Comparison of ENCODE assay signal across 26 mouse cellular contexts in the genomic region with DNA sequence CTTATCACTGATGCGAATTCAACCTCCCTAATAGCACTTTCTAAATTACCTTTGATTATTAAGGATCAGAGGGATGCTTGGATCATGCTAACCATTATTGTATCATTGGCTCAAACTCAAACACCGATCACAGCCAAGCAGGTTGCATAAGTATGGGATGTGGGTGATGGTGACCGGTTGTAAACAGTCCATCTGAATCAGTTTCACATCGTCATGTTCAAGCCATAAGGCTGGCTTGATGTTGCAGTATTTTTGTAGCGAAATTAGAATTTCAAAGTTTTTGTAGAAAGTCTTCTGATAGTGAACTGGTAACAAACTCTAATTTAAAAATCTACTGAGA.
A peak's percentile ranks its signal among the peaks of the same experiment; 100 is the strongest.
DNase-seq lines count a peak whose midpoint lies in the region; ATAC-seq lines count a peak whose summit lies in the region.
"Had no signal": no experiment of that assay in that cellular context is flagged by ENCODE, and none has a peak within 500 bp of the region (broad histone marks: within the 10 kb centered on the region; RNA-seq: fewer than 3 reads in every experiment).

No protein-coding gene starts in this region.

- 49% methylated on average over 5 of the region's 5 CpGs for WGBS in forebrain, embryonic 16.5 days
- WGBS in forebrain, embryonic 12.5 days, result 83% methylated on average over 5 of the region's 5 CpGs
- WGBS in hindbrain, embryonic 11.5 days, result 94% methylated on average over 5 of the region's 5 CpGs

- 0 out of 2 replicates have a peak, but pooled peaks have one; percentile 30 for ATAC-seq in forebrain, embryonic 16.5 days
- no peak for ATAC-seq in forebrain, embryonic 12.5 days (ENCODE audit: low FRiP score)
- no peak for ATAC-seq in hindbrain, embryonic 11.5 days (ENCODE audit: low FRiP score)
- ATAC-seq: Patski had no signal

- H3K27ac ChIP-seq in forebrain, embryonic 16.5 days (ENCODE audit: low read length), result peak overlapping the region; percentile 48
- H3K27ac ChIP-seq in forebrain, embryonic 12.5 days, result no peak overlapping the region
- no peak overlapping the region for H3K27ac ChIP-seq in hindbrain, embryonic 11.5 days (ENCODE audit: low read depth, low read length)
- H3K27ac ChIP-seq: embryonic facial prominence, embryonic 12.5 days; heart, embryonic 13.5 days; hindbrain, embryonic 12.5 days; kidney, embryonic 15.5 days; limb, embryonic 10.5 days; neural tube, embryonic 12.5 days had no signal

- peaks cover 14% of the 10 kb centered on the region for H3K4me1 ChIP-seq in forebrain, embryonic 16.5 days (replicated peaks; ENCODE audit: control insufficient read depth, insufficient read depth, low read length)
- H3K4me1 ChIP-seq in forebrain, embryonic 12.5 days, result peaks cover 3% of the 10 kb centered on the region; the same call in 1 of the 2 replicates
- H3K4me1 ChIP-seq in hindbrain, embryonic 11.5 days (replicated peaks; ENCODE audit: control insufficient read depth, insufficient read depth, low read length), result no peaks in the 10 kb centered on the region; the same call in 1 of the 2 replicates
- H3K4me1 ChIP-seq: embryonic facial prominence, embryonic 12.5 days; heart, embryonic 13.5 days; hindbrain, embryonic 12.5 days; kidney, embryonic 15.5 days; limb, embryonic 10.5 days; neural tube, embryonic 12.5 days had no signal

- H3K36me3 ChIP-seq in forebrain, embryonic 16.5 days (ENCODE audit: control insufficient read depth, insufficient read depth), result no peaks in the 10 kb centered on the region
- H3K36me3 ChIP-seq in forebrain, embryonic 12.5 days (replicated peaks), result no peaks in the 10 kb centered on the region
- no peaks in the 10 kb centered on the region for H3K36me3 ChIP-seq in hindbrain, embryonic 11.5 days (ENCODE audit: control insufficient read depth, insufficient read depth, low read length)
- H3K36me3 ChIP-seq: embryonic facial prominence, embryonic 12.5 days; heart, embryonic 13.5 days; hindbrain, embryonic 12.5 days; kidney, embryonic 15.5 days; limb, embryonic 10.5 days; neural tube, embryonic 12.5 days had no signal

- no peak overlapping the region for H3K9ac ChIP-seq in forebrain, embryonic 16.5 days (replicated peaks; ENCODE audit: low read depth, low read length)
- H3K9ac ChIP-seq in forebrain, embryonic 12.5 days, result no peak overlapping the region
- H3K9ac ChIP-seq in hindbrain, embryonic 11.5 days (ENCODE audit: low read depth, low read length), result no peak overlapping the region
- H3K9ac ChIP-seq: embryonic facial prominence, embryonic 12.5 days; heart, embryonic 13.5 days; hindbrain, embryonic 12.5 days; kidney, embryonic 15.5 days; neural tube, embryonic 12.5 days had no signal

- H3K27me3 ChIP-seq in forebrain, embryonic 16.5 days (replicated peaks; ENCODE audit: control insufficient read depth, insufficient read depth, low read length), result no peaks in the 10 kb centered on the region
- H3K27me3 ChIP-seq in forebrain, embryonic 12.5 days, result no peaks in the 10 kb centered on the region
- H3K27me3 ChIP-seq in hindbrain, embryonic 11.5 days (ENCODE audit: control insufficient read depth, insufficient read depth, low read length), result no peaks in the 10 kb centered on the region
- H3K27me3 ChIP-seq: embryonic facial prominence, embryonic 12.5 days; heart, embryonic 13.5 days; hindbrain, embryonic 12.5 days; kidney, embryonic 15.5 days; neural tube, embryonic 12.5 days; Patski had no signal

- 0 out of 2 replicates have a peak overlapping the region, but pooled peaks have one; percentile 11 for H3K4me2 ChIP-seq in forebrain, embryonic 16.5 days (ENCODE audit: low read length)
- no peak overlapping the region for H3K4me2 ChIP-seq in forebrain, embryonic 12.5 days
- no peak overlapping the region for H3K4me2 ChIP-seq in hindbrain, embryonic 11.5 days (replicated peaks; ENCODE audit: low read depth, low read length)
- H3K4me2 ChIP-seq: embryonic facial prominence, embryonic 12.5 days; heart, embryonic 13.5 days; hindbrain, embryonic 12.5 days; kidney, embryonic 15.5 days; neural tube, embryonic 12.5 days had no signal

- H3K4me3 ChIP-seq in forebrain, embryonic 16.5 days (replicated peaks; ENCODE audit: low read length), result no peak overlapping the region
- no peak overlapping the region for H3K4me3 ChIP-seq in forebrain, embryonic 12.5 days (replicated peaks)
- H3K4me3 ChIP-seq in hindbrain, embryonic 11.5 days (ENCODE audit: low read depth, low read length), result no peak overlapping the region
- H3K4me3 ChIP-seq: embryonic facial prominence, embryonic 12.5 days; heart, embryonic 13.5 days; hindbrain, embryonic 12.5 days; kidney, embryonic 15.5 days; limb, embryonic 10.5 days; neural tube, embryonic 12.5 days had no signal

- DNase-seq in Muller cell, postnatal 12 days (ENCODE audit: inconsistent ontology term), result peak; percentile 33
- DNase-seq in cerebellum, adult 11-12 months, result peak; percentile 83
- DNase-seq in cerebellum, postnatal 10 days, result peak; percentile 79 to 84
- no peak for DNase-seq in hindbrain, embryonic 11.5 days (ENCODE audit: low spot score)
- no peak for DNase-seq in thymus, postnatal 10 days (ENCODE audit: low spot score in 2 of 2)
- DNase-seq: adrenal gland, postnatal 36 days; gastrocnemius, postnatal 10 days; heart, postnatal 14 days; kidney, adult 11 months; kidney, postnatal 4 days; layer of hippocampus, adult 9-11 months; liver; lung, postnatal 4 days; midbrain, embryonic 14.5 days; retina, postnatal 1 day; right cerebral cortex, postnatal 25 days; thymus, postnatal 25 days had no signal

- no peaks in the 10 kb centered on the region for H3K9me3 ChIP-seq in forebrain, embryonic 16.5 days (ENCODE audit: control insufficient read depth, low read length)
- H3K9me3 ChIP-seq in forebrain, embryonic 12.5 days, result no peaks in the 10 kb centered on the region
- H3K9me3 ChIP-seq in hindbrain, embryonic 11.5 days (ENCODE audit: control insufficient read depth, low read length), result no peaks in the 10 kb centered on the region
- H3K9me3 ChIP-seq: embryonic facial prominence, embryonic 12.5 days; heart, embryonic 13.5 days; hindbrain, embryonic 12.5 days; kidney, embryonic 15.5 days; limb, embryonic 10.5 days; neural tube, embryonic 12.5 days had no signal

Comparison
In these comparisons a context has a peak if more than half of its experiments do, and no peak if none do; other contexts are left out.
1. DNase-seq: peak in Muller cell, postnatal 12 days (single experiment), cerebellum, adult 11-12 months (single experiment) and cerebellum, postnatal 10 days (2 of 2); none in hindbrain, embryonic 11.5 days (single experiment) and thymus, postnatal 10 days (0 of 2).